Mouse (Mus musculus) fibroblast of lung, adult 2 months (primary cell): ENCODE results near the gene Ccdc13.

Source experiments
- DNase-seq: peaks from one replicate; pipeline ENCODE4 v3.0.0-alpha.2; 2011; ENCODE audit warnings: low read depth

The Ccdc13 gene

GRCm38 (mm10) chr9:121798887-121799520, 40.3 kb downstream of the Ccdc13 start:
- DNase-seq = no peak

- no peak for DNase-seq
Observed at GRCm38 (mm10) chr9:121797722-121798121, 41.5 kb downstream of the Ccdc13 start.

GRCm38 (mm10) chr9:121794972-121795539, 44.2 kb downstream of the Ccdc13 start:
- no peak for DNase-seq

- no peak for DNase-seq
Observed at GRCm38 (mm10) chr9:121791757-121792521, 47.3 kb downstream of the Ccdc13 start, which contains the start of gene Hhatl. Gene Hhatl (minus strand): TSS chr9:121792507.

GRCm38 (mm10) chr9:121791206-121791605, 48.1 kb downstream of the Ccdc13 start:
- DNase-seq = no peak

- DNase-seq = no peak
Observed at GRCm38 (mm10) chr9:121786359-121786758, 52.9 kb downstream of the Ccdc13 start.

GRCm38 (mm10) chr9:121785261-121785660, 54.0 kb downstream of the Ccdc13 start:
- no peak for DNase-seq

- no peak for DNase-seq
Observed at GRCm38 (mm10) chr9:121784801-121785200, 54.5 kb downstream of the Ccdc13 start.

GRCm38 (mm10) chr9:121778066-121778624, 61.1 kb downstream of the Ccdc13 start:
- DNase-seq = no peak

- DNase-seq = no peak
Observed at GRCm38 (mm10) chr9:121777484-121778065, 61.7 kb downstream of the Ccdc13 start, which contains the start of gene Klhl40. Gene Klhl40 (plus strand): TSS chr9:121777607.

GRCm38 (mm10) chr9:121776511-121776910, 62.8 kb downstream of the Ccdc13 start:
- DNase-seq = no peak

- no peak for DNase-seq
Observed at GRCm38 (mm10) chr9:121775951-121776350, 63.3 kb downstream of the Ccdc13 start.

- DNase-seq = no peak
Observed at GRCm38 (mm10) chr9:121772412-121772811, 66.8 kb downstream of the Ccdc13 start.

- no peak for DNase-seq
Observed at GRCm38 (mm10) chr9:121765166-121765855, 74.0 kb downstream of the Ccdc13 start.

GRCm38 (mm10) chr9:121763716-121764115, 75.5 kb downstream of the Ccdc13 start:
- DNase-seq = no peak

- no peak for DNase-seq
Observed at GRCm38 (mm10) chr9:121762761-121763160, 76.5 kb downstream of the Ccdc13 start.

GRCm38 (mm10) chr9:121762248-121762647, 77.0 kb downstream of the Ccdc13 start:
- no peak for DNase-seq

- DNase-seq = no peak
Observed at GRCm38 (mm10) chr9:121761787-121762186, 77.5 kb downstream of the Ccdc13 start.

GRCm38 (mm10) chr9:121761091-121761665, 78.1 kb downstream of the Ccdc13 start:
- peak; percentile 46 for DNase-seq

GRCm38 (mm10) chr9:121760271-121761090, 78.8 kb downstream of the Ccdc13 start:
- peak; percentile 19 for DNase-seq
